In the genomic region with DNA sequence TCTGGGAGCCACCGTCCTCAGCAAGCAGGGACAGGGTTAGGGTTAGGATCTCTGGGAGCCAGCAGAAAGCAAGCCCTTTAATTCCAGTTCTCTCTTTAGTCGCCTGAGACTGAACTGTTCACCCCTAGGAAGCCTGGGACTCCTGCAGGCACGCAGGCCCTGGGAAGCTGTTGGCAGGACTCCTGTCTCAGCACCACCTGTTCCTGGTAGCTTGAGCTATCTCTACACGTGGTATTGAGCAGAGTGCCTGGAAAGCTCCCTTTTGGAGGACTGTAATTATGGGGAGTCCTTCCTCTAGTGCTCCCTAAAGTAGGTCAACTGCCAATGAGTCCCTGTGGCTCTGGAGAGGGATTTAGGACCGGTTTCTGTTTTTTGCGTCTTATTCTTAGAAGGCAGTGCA, we compare ENCODE assay signal across 15 mouse cellular contexts. TPM values are rescaled to one million over a fixed set of nuclear protein-coding genes. Genes with fewer than 3 reads are reported as not detected.
DNase-seq lines count a peak whose midpoint lies in the region; ATAC-seq and TF ChIP-seq lines count a peak whose summit lies in the region.
"Had no signal": no experiment of that assay in that cellular context is flagged by ENCODE, and none has a peak within 500 bp of the region (broad histone marks: within the 10 kb centered on the region; RNA-seq: fewer than 3 reads in every experiment).

No protein-coding gene starts in this region.

- peaks cover 42% of the 10 kb centered on the region for H3K4me1 ChIP-seq in hindbrain, embryonic 10.5 days (replicated peaks)
- H3K4me1 ChIP-seq in hindbrain, embryonic 12.5 days: peaks cover 17% of the 10 kb centered on the region
- H3K4me1 ChIP-seq in embryonic facial prominence, embryonic 10.5 days: peaks cover 65% of the 10 kb centered on the region
- H3K4me1 ChIP-seq in liver, postnatal 0 days (ENCODE audit: insufficient read depth): peaks cover 78% of the 10 kb centered on the region

- no peak for TF ChIP-seq EP300 in liver, postnatal 0 days (IDR thresholded peaks at IDR 0.05; ENCODE audit: low read depth)

- DNase-seq in hindbrain, embryonic 10.5 days (ENCODE audit: low spot score): no peak
- peak; percentile 70 to 85 for DNase-seq in cerebellum, adult 18-20 months
- DNase-seq in embryonic facial prominence, embryonic 10.5 days (ENCODE audit: low spot score): no peak
- DNase-seq in liver, postnatal 0 days: no peak
- DNase-seq in urinary bladder, adult 18-20 months (ENCODE audit: low spot score in 2 of 2): no peak
- no peak for DNase-seq in kidney, postnatal 25 days
- DNase-seq: adrenal gland, postnatal 14 days; kidney, postnatal 36 days; lung, embryonic 14.5 days; thymus, adult 18-20 months had no signal

- no peak overlapping the region for H3K4me3 ChIP-seq in hindbrain, embryonic 10.5 days
- no peak overlapping the region for H3K4me3 ChIP-seq in hindbrain, embryonic 12.5 days
- H3K4me3 ChIP-seq in embryonic facial prominence, embryonic 10.5 days: no peak overlapping the region
- no peak overlapping the region for H3K4me3 ChIP-seq in liver, postnatal 0 days (ENCODE audit: low read depth, low read length)
- H3K4me3 ChIP-seq: hindbrain, embryonic 15.5 days; neural tube, embryonic 12.5 days had no signal

- TF ChIP-seq CTCF in liver, postnatal 0 days (IDR thresholded peaks at IDR 0.05; ENCODE audit: low read depth): no peak

- H3K4me2 ChIP-seq in hindbrain, embryonic 12.5 days (replicated peaks): no peak overlapping the region
- H3K4me2 ChIP-seq in liver, postnatal 0 days (ENCODE audit: low read depth, low read length): peak overlapping the region; percentile 59; the same call in 1 of the 2 replicates
- H3K4me2 ChIP-seq: hindbrain, embryonic 15.5 days; lung, embryonic 14.5 days; neural tube, embryonic 12.5 days had no signal

- no peak overlapping the region for H3K9ac ChIP-seq in hindbrain, embryonic 12.5 days
- H3K9ac ChIP-seq in liver, postnatal 0 days (replicated peaks): peak overlapping the region; percentile 48
- H3K9ac ChIP-seq: hindbrain, embryonic 15.5 days; lung, embryonic 14.5 days; neural tube, embryonic 12.5 days had no signal

- no peaks in the 10 kb centered on the region for H3K27me3 ChIP-seq in hindbrain, embryonic 10.5 days (ENCODE audit: insufficient read depth, poor library complexity, severe bottlenecking)
- no peaks in the 10 kb centered on the region for H3K27me3 ChIP-seq in hindbrain, embryonic 12.5 days
- no peaks in the 10 kb centered on the region for H3K27me3 ChIP-seq in embryonic facial prominence, embryonic 10.5 days (replicated peaks; ENCODE audit: low read depth, poor library complexity, severe bottlenecking)
- no peaks in the 10 kb centered on the region for H3K27me3 ChIP-seq in liver, postnatal 0 days (ENCODE audit: insufficient read depth, low read length)
- H3K27me3 ChIP-seq: hindbrain, embryonic 15.5 days; neural tube, embryonic 12.5 days had no signal

- no peaks in the 10 kb centered on the region for H3K9me3 ChIP-seq in hindbrain, embryonic 10.5 days
- H3K9me3 ChIP-seq in hindbrain, embryonic 12.5 days (replicated peaks): no peaks in the 10 kb centered on the region
- no peaks in the 10 kb centered on the region for H3K9me3 ChIP-seq in embryonic facial prominence, embryonic 10.5 days
- no peaks in the 10 kb centered on the region for H3K9me3 ChIP-seq in liver, postnatal 0 days (ENCODE audit: low read length)
- H3K9me3 ChIP-seq: hindbrain, embryonic 15.5 days; neural tube, embryonic 12.5 days had no signal

- peak overlapping the region; percentile 50; the same call in 1 of the 2 replicates for H3K27ac ChIP-seq in hindbrain, embryonic 10.5 days
- no peak overlapping the region for H3K27ac ChIP-seq in hindbrain, embryonic 12.5 days
- H3K27ac ChIP-seq in embryonic facial prominence, embryonic 10.5 days (replicated peaks): peak overlapping the region; percentile 51; the same call in 1 of the 2 replicates
- peak overlapping the region; percentile 93 for H3K27ac ChIP-seq in liver, postnatal 0 days (ENCODE audit: low read depth)
- H3K27ac ChIP-seq: hindbrain, embryonic 15.5 days; neural tube, embryonic 12.5 days had no signal

- H3K36me3 ChIP-seq in hindbrain, embryonic 10.5 days: peaks cover 44% of the 10 kb centered on the region
- 0 out of 2 replicates have a peak, but pooled peaks cover 4% of the 10 kb centered on the region for H3K36me3 ChIP-seq in hindbrain, embryonic 12.5 days
- H3K36me3 ChIP-seq in embryonic facial prominence, embryonic 10.5 days (replicated peaks): peaks cover 54% of the 10 kb centered on the region
- H3K36me3 ChIP-seq in liver, postnatal 0 days (replicated peaks; ENCODE audit: insufficient read depth, low read length): peaks cover 22% of the 10 kb centered on the region; the same call in 1 of the 2 replicates
- H3K36me3 ChIP-seq: hindbrain, embryonic 15.5 days had no signal

- WGBS in hindbrain, embryonic 10.5 days: 86% methylated on average over 6 of the region's 6 CpGs
- 86% methylated on average over 6 of the region's 6 CpGs for WGBS in hindbrain, embryonic 12.5 days
- WGBS in embryonic facial prominence, embryonic 10.5 days: 89% methylated on average over 6 of the region's 6 CpGs
- WGBS in liver, postnatal 0 days (ENCODE audit: insufficient replicate concordance): 73% methylated on average over 6 of the region's 6 CpGs

- ATAC-seq in hindbrain, embryonic 12.5 days (ENCODE audit: low FRiP score): no peak
- no peak for ATAC-seq in liver, postnatal 0 days
- ATAC-seq: CD4-positive, CD25-positive, alpha-beta regulatory T cell, adult 4 months; intestine, postnatal 0 days had no signal

RNA-seq across cellular contexts. Expression of a gene that starts 7.2 kb away (rescaled TPM):
- 58.1 and 66.3 TPM in 2 replicates for polyA plus RNA-seq in hindbrain, embryonic 10.5 days (2016; fragmentation: Nextera tagmentation; extraction: Ambion mirVana)
- polyA plus RNA-seq in hindbrain, embryonic 12.5 days (2016; fragmentation: Nextera tagmentation; extraction: Ambion mirVana): 67.0 and 68.4 TPM in 2 replicates
- 59.4 and 60.5 TPM in 2 replicates for polyA plus RNA-seq in embryonic facial prominence, embryonic 10.5 days (2016; fragmentation: Nextera tagmentation; extraction: Ambion mirVana)
- polyA plus RNA-seq in liver, postnatal 0 days (2015; fragmentation: Nextera tagmentation; extraction: Ambion mirVana): 31.0 and 32.4 TPM in 2 replicates

Comparison
In these comparisons a context has a peak if more than half of its experiments do, and no peak if none do; other contexts are left out.
1. DNase-seq: peak in cerebellum, adult 18-20 months (2 of 2); none in hindbrain, embryonic 10.5 days (single experiment), embryonic facial prominence, embryonic 10.5 days (single experiment), liver, postnatal 0 days (single experiment), urinary bladder, adult 18-20 months (0 of 2) and kidney, postnatal 25 days (0 of 2).